Mouse (Mus musculus) T-helper 1 cell (primary cell): ENCODE data around the gene Abcg4.
"Not testable (repeated sequence)": the region's sequence is repeated elsewhere in the genome, so short reads cannot be mapped to it uniquely, and the experiment has no call there.

Source experiments
- in situ Hi-C: fragments of 300-600 bp; cut with MboI, MseI; formaldehyde crosslinking; loops from one replicate; pipeline ENCODE4 v1.15.1; 2025; ENCODE audit warnings: high pct_unique_total_duplicates

Abcg4 gene

GRCm38 (mm10) chr9:44288076-44288958 lies at the start of gene Abcg4:
TSS of gene Abcg4 (minus strand) at chr9:44288615.
- in situ Hi-C loops = no loop called here

DNA sequence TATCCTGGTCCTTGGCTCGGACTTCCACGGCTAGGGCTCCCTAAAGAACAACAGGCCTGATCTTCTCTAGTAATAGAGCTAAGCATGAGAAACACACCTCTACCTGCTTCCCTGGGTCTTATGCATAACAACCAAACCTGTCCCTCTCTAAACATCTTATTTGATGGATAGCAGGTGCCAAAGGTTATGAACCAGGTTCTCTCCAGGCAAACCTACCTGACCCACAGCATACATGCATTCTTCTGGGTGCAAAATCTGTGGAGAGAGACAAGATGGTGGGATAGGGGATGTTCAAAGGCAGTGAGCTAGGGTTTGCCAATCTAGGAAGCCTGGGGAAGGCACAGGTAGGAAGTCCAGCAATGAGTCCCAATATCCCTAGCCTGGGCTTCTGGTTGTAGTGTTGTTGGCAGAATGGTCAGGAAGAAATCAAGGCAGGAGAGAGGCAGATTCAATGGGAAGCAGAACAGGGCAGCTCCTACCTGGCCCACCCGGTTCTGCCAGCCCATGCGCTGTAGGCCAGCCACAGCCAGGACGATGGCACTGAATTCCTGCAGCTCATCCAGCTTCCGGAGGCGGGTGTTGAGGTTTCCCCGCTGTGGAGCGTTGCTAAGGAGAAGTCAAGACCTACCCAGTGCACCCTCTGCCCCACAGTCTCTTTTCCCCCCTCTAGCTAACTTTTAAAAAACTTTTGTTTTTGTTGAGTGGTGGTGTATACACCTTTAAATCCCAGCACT lies 49.2 kb upstream of the Abcg4 start:
- in situ Hi-C loops = no loop called here

GRCm38 (mm10) chr9:44336964-44337363 lies 48.5 kb upstream of the Abcg4 start:
- in situ Hi-C loops = no loop called here

GRCm38 (mm10) chr9:44336513-44336912 lies 48.1 kb upstream of the Abcg4 start:
- in situ Hi-C loops = not testable (repeated sequence)

- in situ Hi-C loops = no loop called here
Observed at GRCm38 (mm10) chr9:44336093-44336406, 47.6 kb upstream of the Abcg4 start.

- in situ Hi-C loops = no loop called here
Observed at GRCm38 (mm10) chr9:44335331-44336092, 47.1 kb upstream of the Abcg4 start.

GRCm38 (mm10) chr9:44334396-44335330 lies 46.2 kb upstream of the Abcg4 start, which contains the start of gene H2afx:
TSS of gene H2afx (plus strand) at chr9:44334694.
- in situ Hi-C loops = no loop called here

- in situ Hi-C loops = no loop called here
Observed at GRCm38 (mm10) chr9:44332918-44333638, 44.7 kb upstream of the Abcg4 start.

DNA sequence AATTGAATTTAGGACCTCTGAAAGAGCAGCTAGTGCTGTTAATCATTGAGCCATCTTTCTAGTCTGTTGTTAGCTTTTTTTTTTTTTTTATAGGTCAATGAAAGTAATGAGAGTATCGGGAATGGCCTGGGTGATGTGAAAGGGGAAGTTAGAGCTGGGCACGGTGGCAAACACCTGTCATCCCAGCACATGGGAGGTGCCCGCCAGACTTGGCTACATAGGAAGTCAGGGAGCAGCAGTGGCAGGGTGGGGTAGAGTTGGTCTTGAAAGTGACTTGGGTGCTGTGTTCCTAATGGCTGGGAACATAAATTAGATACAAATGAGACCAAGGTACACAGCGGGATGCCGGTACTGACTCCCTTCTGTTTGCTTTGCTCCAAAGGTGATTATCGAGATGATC lies 42.3 kb upstream of the Abcg4 start:
- in situ Hi-C loops = no loop called here

DNA sequence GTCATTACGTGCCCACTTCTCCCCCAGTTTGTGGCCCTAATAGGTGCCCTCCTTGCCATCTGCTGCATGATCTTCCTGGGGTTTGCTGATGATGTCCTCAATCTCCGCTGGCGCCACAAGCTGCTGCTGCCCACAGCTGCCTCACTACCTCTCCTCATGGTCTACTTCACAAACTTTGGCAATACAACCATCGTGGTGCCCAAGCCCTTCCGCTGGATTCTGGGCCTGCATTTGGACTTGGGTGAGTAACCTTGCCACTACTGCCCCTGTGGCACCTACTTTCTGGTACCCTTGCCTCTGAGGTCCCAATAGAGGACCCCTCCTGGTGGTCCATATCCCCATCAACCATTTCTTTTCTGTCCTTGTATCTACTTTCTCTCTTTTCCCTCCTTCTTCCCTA lies 39.5 kb upstream of the Abcg4 start:
- in situ Hi-C loops = no loop called here

- in situ Hi-C loops = no loop called here
Observed at GRCm38 (mm10) chr9:44327064-44327711, 38.8 kb upstream of the Abcg4 start.

GRCm38 (mm10) chr9:44326371-44327063 lies 38.1 kb upstream of the Abcg4 start:
- in situ Hi-C loops = no loop called here

GRCm38 (mm10) chr9:44325768-44326370 lies 37.5 kb upstream of the Abcg4 start, which contains the start of gene Dpagt1:
TSS of gene Dpagt1 (plus strand) at chr9:44326019.
- in situ Hi-C loops = no loop called here

GRCm38 (mm10) chr9:44325032-44325767 lies 36.8 kb upstream of the Abcg4 start:
- in situ Hi-C loops = not testable (repeated sequence)

DNA sequence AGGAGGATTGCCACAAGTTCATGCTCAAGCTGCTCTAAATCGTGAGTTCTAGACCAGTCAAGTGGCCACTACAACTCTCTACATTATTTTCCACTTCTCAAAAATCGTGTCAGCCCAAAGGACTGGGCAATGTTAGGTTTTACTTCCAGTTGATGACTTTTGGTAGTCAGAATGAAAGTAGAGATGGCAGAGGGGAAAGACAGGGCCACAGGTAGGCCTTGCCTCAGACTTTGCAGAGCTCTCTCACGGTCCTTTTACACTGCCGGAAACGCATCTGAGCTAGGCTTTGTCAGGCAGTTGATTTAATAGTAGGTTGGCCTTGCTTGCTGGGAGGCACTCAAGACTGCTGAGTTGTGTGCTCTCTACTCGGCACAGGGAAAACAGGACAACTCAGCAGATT lies 35.7 kb upstream of the Abcg4 start:
- in situ Hi-C loops = no loop called here

- in situ Hi-C loops = not testable (repeated sequence)
Observed at GRCm38 (mm10) chr9:44323656-44324055, 35.2 kb upstream of the Abcg4 start.

DNA sequence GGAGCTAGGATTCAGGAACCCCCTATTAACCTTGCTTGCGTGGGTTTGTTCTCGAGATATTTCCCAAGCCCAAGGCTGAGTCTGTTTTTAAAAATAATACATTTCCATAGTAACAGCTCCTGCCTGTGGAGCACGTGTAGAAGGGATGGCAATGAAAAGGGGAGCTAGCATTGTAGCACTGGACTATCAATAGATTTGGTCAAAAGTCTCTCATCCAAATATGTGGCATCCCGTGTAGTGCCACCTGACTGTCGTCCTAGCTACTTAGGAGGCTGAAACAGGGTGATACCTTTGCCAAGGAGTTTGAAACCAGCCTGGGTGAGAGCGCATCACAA lies 32.4 kb upstream of the Abcg4 start:
- in situ Hi-C loops = no loop called here
